Mouse (Mus musculus) liver, postnatal 0 days (tissue): ENCODE measurements around the gene Ndrg3.

Experiments
- CTCF ChIP-seq: sonication (generic); IDR thresholded peaks from 2 replicates; pipeline ENCODE4 v1.5.1; 2016; ENCODE audit warnings: antibody characterized with exemption, low read depth
- EP300 ChIP-seq: IDR thresholded peaks from 2 replicates; pipeline ENCODE4 v1.6.1; 2016; ENCODE audit warnings: antibody characterized with exemption, low read depth, mild to moderate bottlenecking

DNA sequence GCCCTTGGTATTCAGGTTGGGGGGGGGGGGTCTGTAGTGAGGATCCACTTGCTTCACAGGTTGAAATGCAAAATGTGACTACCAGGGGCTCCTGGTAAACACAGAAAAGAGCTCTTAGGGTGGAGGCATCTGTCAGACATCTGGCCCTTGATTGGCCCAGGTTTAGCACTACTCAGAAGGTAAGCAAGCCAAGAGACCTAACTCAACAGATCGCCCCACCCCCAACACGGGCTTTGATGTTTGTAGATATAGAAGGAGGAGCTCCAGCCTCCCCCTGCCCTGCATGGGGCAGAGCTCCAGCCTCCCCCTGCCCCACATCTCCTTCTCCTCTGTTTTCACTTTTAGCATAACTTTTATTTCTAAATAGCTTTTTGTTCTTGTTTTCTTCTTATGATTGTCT is 72.1 kb downstream of the Ndrg3 start:
- TF ChIP-seq EP300 (no peak), CTCF (no peak)
